Mouse (Mus musculus) stomach, embryonic 15.5 days (tissue): ENCODE measurements around the gene Abr. TPM values are rescaled to one million over a fixed set of nuclear protein-coding genes. Genes with fewer than 3 reads are reported as not detected.

Experiments used
- ATAC-seq: fragments of 200-750 bp; cut with Nextera tagmentation; 2 replicates; pipeline ENCODE4 v1.8.0; 2017; ENCODE audit warnings: low read depth, moderate number of reproducible peaks, moderate TSS enrichment; ENCODE audit not compliant: insufficient read depth, low FRiP score
- H3K27ac ChIP-seq: fragments of 300-500 bp; sonication (generic); 2 replicates; pipeline ENCODE4 v1.5.1; 2015; ENCODE audit warnings: mild to moderate bottlenecking, inconsistent platforms
- H3K27me3 ChIP-seq: fragments of 300-500 bp; sonication (generic); replicated peaks from 2 replicates; pipeline ENCODE4 v1.6.1; 2015; ENCODE audit warnings: inconsistent platforms
- H3K36me3 ChIP-seq: fragments of 300-500 bp; sonication (generic); 2 replicates; pipeline ENCODE4 v1.6.1; 2015; ENCODE audit warnings: inconsistent platforms
- H3K4me1 ChIP-seq: fragments of 300-500 bp; sonication (generic); 2 replicates; pipeline ENCODE4 v1.6.1; 2015; ENCODE audit warnings: inconsistent platforms
- H3K4me2 ChIP-seq: fragments of 300-500 bp; sonication (generic); 2 replicates; pipeline ENCODE4 v1.6.1; 2015; ENCODE audit warnings: mild to moderate bottlenecking, inconsistent platforms
- H3K4me3 ChIP-seq: fragments of 300-500 bp; sonication (generic); replicated peaks from 2 replicates; pipeline ENCODE4 v1.5.1; 2015; ENCODE audit warnings: inconsistent platforms
- H3K9ac ChIP-seq: fragments of 300-500 bp; sonication (generic); 2 replicates; pipeline ENCODE4 v1.6.1; 2015; ENCODE audit warnings: inconsistent platforms
- H3K9me3 ChIP-seq: fragments of 300-500 bp; sonication (generic); 2 replicates; pipeline ENCODE4 v1.6.1; 2016; ENCODE audit warnings: inconsistent platforms
- WGBS: fragments of 180-500 bp; shearing (Covaris S2); methylation state at CpG from one replicate; pipeline ENCODE4 v1.1.7; 2015; 5-methylcytosine and 5-hydroxymethylcytosine counted together
- polyA plus RNA-seq: library from polyadenylated mRNA; unstranded; fragments of >200 nt; fragmentation: Nextera tagmentation; extraction: Ambion mirVana; gene quantifications from 2 replicates; pipeline ENCODE4 v1.2.1, GENCODE M21; 2015

Abr gene
- polyA plus RNA-seq, 1 experiment from 2014 or later = 37.4 TPM

- no peak for ATAC-seq
- WGBS = 58% methylated on average over 4 of the region's 4 CpGs
- H3K27me3 ChIP-seq = no peaks in the 10 kb centered on the region
Observed at GRCm38 (mm10) chr11:76562165-76562564, 59.9 kb downstream of the Abr start.

GRCm38 (mm10) chr11:76557837-76558236 lies 64.3 kb downstream of the Abr start:
- 84% methylated on average over 4 of the region's 4 CpGs for WGBS
- no peak overlapping the region for H3K27ac ChIP-seq
- no peaks in the 10 kb centered on the region for H3K27me3 ChIP-seq
- no peak overlapping the region for H3K4me2 ChIP-seq
- no peak for ATAC-seq
- no peaks in the 10 kb centered on the region for H3K36me3 ChIP-seq
- no peaks in the 10 kb centered on the region for H3K9me3 ChIP-seq
- 0 out of 2 replicates have a peak, but pooled peaks cover 2% of the 10 kb centered on the region for H3K4me1 ChIP-seq
- no peak overlapping the region for H3K9ac ChIP-seq
- H3K4me3 ChIP-seq = no peak overlapping the region

More at GRCm38 (mm10) chr11:76562165-76562564, 59.9 kb downstream of the Abr start:
- Histone ChIP-seq H3K9ac (no peak overlapping the region), H3K27ac (no peak overlapping the region), H3K4me2 (no peak overlapping the region), H3K36me3 (no peaks in the 10 kb centered on the region), H3K9me3 (no peaks in the 10 kb centered on the region), H3K4me3 (no peak overlapping the region), H3K4me1 (0 out of 2 replicates have a peak, but pooled peaks cover 2% of the 10 kb centered on the region)

GRCm38 (mm10) chr11:76548153-76548721 lies 73.9 kb downstream of the Abr start:
- no peak overlapping the region for H3K27ac ChIP-seq
- no peak for ATAC-seq

GRCm38 (mm10) chr11:76547420-76547819 lies 74.7 kb downstream of the Abr start:
- no peak overlapping the region for H3K4me3 ChIP-seq
- WGBS = 76% methylated on average over 5 of the region's 5 CpGs
- H3K27me3 ChIP-seq = no peaks in the 10 kb centered on the region
- no peaks in the 10 kb centered on the region for H3K36me3 ChIP-seq
- no peak overlapping the region for H3K4me2 ChIP-seq
- H3K4me1 ChIP-seq = no peaks in the 10 kb centered on the region
- H3K27ac ChIP-seq = no peak overlapping the region
- ATAC-seq = no peak
- no peaks in the 10 kb centered on the region for H3K9me3 ChIP-seq
- H3K9ac ChIP-seq = no peak overlapping the region

More at GRCm38 (mm10) chr11:76548153-76548721, 73.9 kb downstream of the Abr start:
- no peak overlapping the region for H3K4me2 ChIP-seq
- H3K9me3 ChIP-seq = no peaks in the 10 kb centered on the region
- H3K9ac ChIP-seq = no peak overlapping the region
- no peaks in the 10 kb centered on the region for H3K36me3 ChIP-seq
- H3K4me1 ChIP-seq = no peaks in the 10 kb centered on the region
- 81% methylated on average over 4 of the region's 4 CpGs for WGBS
- H3K27me3 ChIP-seq = no peaks in the 10 kb centered on the region
- H3K4me3 ChIP-seq = no peak overlapping the region

- H3K9me3 ChIP-seq = no peaks in the 10 kb centered on the region
- no peak overlapping the region for H3K9ac ChIP-seq
- H3K27ac ChIP-seq = no peak overlapping the region
- ATAC-seq = no peak
- no peak overlapping the region for H3K4me2 ChIP-seq
- no peaks in the 10 kb centered on the region for H3K27me3 ChIP-seq
- WGBS = 76% methylated on average over 4 of the region's 4 CpGs
- no peaks in the 10 kb centered on the region for H3K36me3 ChIP-seq
- no peak overlapping the region for H3K4me3 ChIP-seq
- H3K4me1 ChIP-seq = no peaks in the 10 kb centered on the region
Observed at GRCm38 (mm10) chr11:76546431-76546830, 75.7 kb downstream of the Abr start.

GRCm38 (mm10) chr11:76543300-76543699 lies 78.8 kb downstream of the Abr start:
- Histone ChIP-seq H3K4me3 (no peak overlapping the region), H3K36me3 (no peaks in the 10 kb centered on the region), H3K27me3 (no peaks in the 10 kb centered on the region), H3K9ac (no peak overlapping the region), H3K4me2 (no peak overlapping the region), H3K27ac (no peak overlapping the region), H3K4me1 (no peaks in the 10 kb centered on the region), H3K9me3 (no peaks in the 10 kb centered on the region)
- ATAC-seq = no peak
- WGBS = 55% methylated on average over 5 of the region's 5 CpGs

GRCm38 (mm10) chr11:76540973-76541372 lies 81.1 kb downstream of the Abr start:
- no peaks in the 10 kb centered on the region for H3K27me3 ChIP-seq
- no peak overlapping the region for H3K4me3 ChIP-seq
- H3K9ac ChIP-seq = no peak overlapping the region
- no peak overlapping the region for H3K4me2 ChIP-seq
- H3K36me3 ChIP-seq = no peaks in the 10 kb centered on the region
- no peaks in the 10 kb centered on the region for H3K9me3 ChIP-seq
- H3K27ac ChIP-seq = no peak overlapping the region
- H3K4me1 ChIP-seq = no peaks in the 10 kb centered on the region
- 40% methylated on average over 1 of the region's 1 CpGs for WGBS
- no peak for ATAC-seq

- H3K36me3 ChIP-seq = no peaks in the 10 kb centered on the region
- ATAC-seq = no peak
- no peak overlapping the region for H3K9ac ChIP-seq
- 82% methylated on average over 3 of the region's 3 CpGs for WGBS
- no peak overlapping the region for H3K4me2 ChIP-seq
- no peaks in the 10 kb centered on the region for H3K9me3 ChIP-seq
- H3K27ac ChIP-seq = no peak overlapping the region
- H3K4me1 ChIP-seq = no peaks in the 10 kb centered on the region
- H3K4me3 ChIP-seq = no peak overlapping the region
- no peaks in the 10 kb centered on the region for H3K27me3 ChIP-seq
Observed at GRCm38 (mm10) chr11:76537401-76537800, 84.7 kb downstream of the Abr start.

- 77% methylated on average over 10 of the region's 10 CpGs for WGBS
Observed at GRCm38 (mm10) chr11:76536576-76537354, 85.3 kb downstream of the Abr start.

GRCm38 (mm10) chr11:76532001-76532400 lies 90.1 kb downstream of the Abr start:
- Histone ChIP-seq H3K9me3 (no peaks in the 10 kb centered on the region), H3K4me2 (no peak overlapping the region), H3K27me3 (no peaks in the 10 kb centered on the region), H3K4me1 (peaks cover 8% of the 10 kb centered on the region; the same call in 1 of the 2 replicates), H3K27ac (no peak overlapping the region), H3K9ac (no peak overlapping the region), H3K4me3 (no peak overlapping the region), H3K36me3 (no peaks in the 10 kb centered on the region)
- 91% methylated on average over 7 of the region's 7 CpGs for WGBS
- no peak for ATAC-seq

More at GRCm38 (mm10) chr11:76536576-76537354, 85.3 kb downstream of the Abr start:
- H3K4me1 ChIP-seq = no peaks in the 10 kb centered on the region
- H3K4me3 ChIP-seq = no peak overlapping the region
- no peaks in the 10 kb centered on the region for H3K27me3 ChIP-seq
- H3K9me3 ChIP-seq = no peaks in the 10 kb centered on the region
- ATAC-seq = no peak
- no peaks in the 10 kb centered on the region for H3K36me3 ChIP-seq
- no peak overlapping the region for H3K27ac ChIP-seq
- no peak overlapping the region for H3K9ac ChIP-seq
- H3K4me2 ChIP-seq = no peak overlapping the region

GRCm38 (mm10) chr11:76530966-76531678 lies 91.0 kb downstream of the Abr start:
- no peaks in the 10 kb centered on the region for H3K27me3 ChIP-seq
- H3K4me2 ChIP-seq = no peak overlapping the region
- no peak for ATAC-seq
- WGBS = 46% methylated on average over 7 of the region's 7 CpGs
- H3K4me3 ChIP-seq = no peak overlapping the region
- no peaks in the 10 kb centered on the region for H3K9me3 ChIP-seq
- no peak overlapping the region for H3K27ac ChIP-seq
- H3K4me1 ChIP-seq = peaks cover 8% of the 10 kb centered on the region; the same call in 1 of the 2 replicates
- H3K9ac ChIP-seq = no peak overlapping the region
- H3K36me3 ChIP-seq = no peaks in the 10 kb centered on the region
